Mouse (Mus musculus): ENCODE data around the gene Iqschfp. TPM values are rescaled to one million over a fixed set of nuclear protein-coding genes. Genes with fewer than 3 reads are reported as not detected.

Gene Iqschfp
- total RNA-seq, 2 experiments from 2014 or later: 9.5 to 13.2 TPM

GRCm38 (mm10) chr3:67947000-67947399 is 55.0 kb downstream of the Iqschfp start:
- intact Hi-C loops (cut with DNase I): no loop called here
- DNase-seq (ENCODE audit: low spot score in 2 of 2): no peak

- DNase-seq (ENCODE audit: low spot score in 2 of 2): no peak
- intact Hi-C loops (cut with DNase I): no loop called here
Measured at GRCm38 (mm10) chr3:67952517-67952940, 60.5 kb downstream of the Iqschfp start.

- intact Hi-C loops (cut with DNase I): no loop called here
- DNase-seq (ENCODE audit: low spot score in 2 of 2): peak; percentile 54 to 60
Measured at GRCm38 (mm10) chr3:67954459-67955065, 62.5 kb downstream of the Iqschfp start.

- intact Hi-C loops (cut with DNase I): no loop called here
- DNase-seq (ENCODE audit: low spot score in 2 of 2): no peak
Measured at GRCm38 (mm10) chr3:67959672-67960071, 67.6 kb downstream of the Iqschfp start.

GRCm38 (mm10) chr3:67960133-67960532 is 68.1 kb downstream of the Iqschfp start:
- intact Hi-C loops (cut with DNase I): no loop called here

GRCm38 (mm10) chr3:67960727-67961126 is 68.7 kb downstream of the Iqschfp start:
- intact Hi-C loops (cut with DNase I): no loop called here

More at GRCm38 (mm10) chr3:67960133-67960532, 68.1 kb downstream of the Iqschfp start:
- no peak for DNase-seq (ENCODE audit: low spot score in 2 of 2)

GRCm38 (mm10) chr3:67961934-67962639 is 70.1 kb downstream of the Iqschfp start:
- no peak for DNase-seq (ENCODE audit: low spot score in 2 of 2)

More at GRCm38 (mm10) chr3:67960727-67961126, 68.7 kb downstream of the Iqschfp start:
- no peak for DNase-seq (ENCODE audit: low spot score in 2 of 2)

GRCm38 (mm10) chr3:67974340-67974998 is 82.4 kb downstream of the Iqschfp start:
- no peak for DNase-seq (ENCODE audit: low spot score in 2 of 2)
- intact Hi-C loops (cut with DNase I): no loop called here

More at GRCm38 (mm10) chr3:67961934-67962639, 70.1 kb downstream of the Iqschfp start:
- intact Hi-C loops (cut with DNase I): no loop called here

GRCm38 (mm10) chr3:67980006-67980405 is 88.0 kb downstream of the Iqschfp start:
- DNase-seq (ENCODE audit: low spot score in 2 of 2): no peak

GRCm38 (mm10) chr3:67983329-67983728 is 91.3 kb downstream of the Iqschfp start:
- intact Hi-C loops (cut with DNase I): no loop called here
- DNase-seq (ENCODE audit: low spot score in 2 of 2): peak in 1 of 2 experiments; percentile 11

More at GRCm38 (mm10) chr3:67980006-67980405, 88.0 kb downstream of the Iqschfp start:
- intact Hi-C loops (cut with DNase I): no loop called here

GRCm38 (mm10) chr3:68002415-68002814 is 110.4 kb downstream of the Iqschfp start:
- no peak for DNase-seq (ENCODE audit: low spot score in 2 of 2)
- intact Hi-C loops (cut with DNase I): no loop called here

- intact Hi-C loops (cut with DNase I): no loop called here
- no peak for DNase-seq (ENCODE audit: low spot score in 2 of 2)
Measured at GRCm38 (mm10) chr3:68012342-68012741, 120.3 kb downstream of the Iqschfp start.

GRCm38 (mm10) chr3:68015786-68016185 is 123.8 kb downstream of the Iqschfp start:
- no peak for DNase-seq (ENCODE audit: low spot score in 2 of 2)
- intact Hi-C loops (cut with DNase I): no loop called here

- intact Hi-C loops (cut with DNase I): no loop called here
- no peak for DNase-seq (ENCODE audit: low spot score in 2 of 2)
Measured at GRCm38 (mm10) chr3:68019401-68019800, 127.4 kb downstream of the Iqschfp start.

- intact Hi-C loops (cut with DNase I): no loop called here
- DNase-seq (ENCODE audit: low spot score in 2 of 2): no peak
Measured at GRCm38 (mm10) chr3:68036097-68036496, 144.1 kb downstream of the Iqschfp start.

GRCm38 (mm10) chr3:68042951-68043350 is 150.9 kb downstream of the Iqschfp start:
- no peak for DNase-seq (ENCODE audit: low spot score in 2 of 2)
- intact Hi-C loops (cut with DNase I): loop anchor here (10.0 kb wide), 1 partner anchor 148 kb away; the partner anchor contains the start of genes Iqcj and Iqschfp

GRCm38 (mm10) chr3:68045475-68046416 is 153.7 kb downstream of the Iqschfp start:
- no peak for DNase-seq (ENCODE audit: low spot score in 2 of 2)
- intact Hi-C loops (cut with DNase I): loop anchor here (1.0 to 10.0 kb wide), 3 partner anchors 151 to 533 kb away; partner anchors contain the start of genes Iqcj and Iqschfp

- no peak for DNase-seq (ENCODE audit: low spot score in 2 of 2)
- intact Hi-C loops (cut with DNase I): no loop called here
Measured at GRCm38 (mm10) chr3:68053538-68053937, 161.5 kb downstream of the Iqschfp start.

GRCm38 (mm10) chr3:68055071-68055470 is 163.0 kb downstream of the Iqschfp start:
- intact Hi-C loops (cut with DNase I): loop anchor here (5.0 kb wide), 2 partner anchors 437 to 652 kb away; no protein-coding TSS in a partner anchor
- DNase-seq (ENCODE audit: low spot score in 2 of 2): peak in 1 of 2 experiments; percentile 57
